Mouse (Mus musculus) thymus, postnatal 10 days (tissue): ENCODE data around the gene Traf6.
"Not testable (repeated sequence)": the region's sequence is repeated elsewhere in the genome, so short reads cannot be mapped to it uniquely, and the experiment has no call there.

Experiments
- DNase-seq, 2 experiments: peaks; one replicate each; pipeline ENCODE4 v3.0.0; 2021; ENCODE audit warnings: low spot score in 2 of 2

Traf6 gene

DNA sequence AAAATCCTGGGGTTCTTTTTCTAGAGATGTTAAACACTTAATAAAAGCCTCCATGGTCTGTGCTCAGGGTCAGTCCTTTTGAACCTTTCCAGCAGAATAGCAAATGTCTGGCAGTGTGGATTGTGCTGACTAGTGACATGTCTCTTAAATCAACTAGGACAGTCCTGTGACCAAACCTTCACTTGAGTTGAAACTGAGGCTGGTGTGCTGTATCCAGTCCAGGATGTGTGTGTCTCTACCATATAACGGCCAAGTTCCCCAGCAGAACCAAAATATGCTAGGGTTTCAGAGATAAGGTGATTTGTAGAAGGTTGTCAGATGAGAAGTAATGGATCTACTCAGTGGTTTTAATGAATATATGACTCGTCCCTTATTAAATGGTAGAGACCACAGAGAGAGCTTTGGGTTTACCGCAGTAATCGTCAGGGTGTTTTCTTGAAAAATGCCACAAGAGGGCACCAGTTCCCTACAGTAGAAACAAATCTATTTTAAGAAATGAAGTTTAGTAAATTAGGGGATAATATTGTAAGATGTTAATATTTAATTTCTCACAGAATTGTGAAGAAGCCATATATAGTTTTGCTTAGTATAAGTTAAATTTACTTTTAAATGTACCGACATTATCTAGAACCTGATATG, 15.5 kb downstream of the Traf6 start:
- peak in 1 of 2 experiments; percentile 17 for DNase-seq

DNA sequence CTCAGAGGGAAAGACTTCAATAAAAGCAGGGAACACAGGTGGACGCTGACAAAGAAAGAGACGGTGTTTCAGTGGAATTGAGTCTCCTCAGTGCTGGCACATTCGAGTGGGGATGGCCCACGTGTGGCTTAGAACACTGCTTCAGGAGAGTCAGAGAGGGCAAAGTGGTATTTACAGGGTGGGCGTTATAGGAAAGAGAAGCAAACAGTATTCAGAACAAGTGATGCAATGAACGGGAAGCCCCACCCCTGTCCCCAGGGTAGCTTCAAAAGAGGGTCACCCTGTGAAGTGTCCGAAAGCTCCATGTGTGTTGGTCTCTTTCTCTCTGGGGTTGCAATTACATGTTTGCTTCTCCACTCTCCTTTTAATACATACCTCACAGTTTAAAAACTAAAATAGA, 17.4 kb downstream of the Traf6 start:
- DNase-seq = no peak

DNA sequence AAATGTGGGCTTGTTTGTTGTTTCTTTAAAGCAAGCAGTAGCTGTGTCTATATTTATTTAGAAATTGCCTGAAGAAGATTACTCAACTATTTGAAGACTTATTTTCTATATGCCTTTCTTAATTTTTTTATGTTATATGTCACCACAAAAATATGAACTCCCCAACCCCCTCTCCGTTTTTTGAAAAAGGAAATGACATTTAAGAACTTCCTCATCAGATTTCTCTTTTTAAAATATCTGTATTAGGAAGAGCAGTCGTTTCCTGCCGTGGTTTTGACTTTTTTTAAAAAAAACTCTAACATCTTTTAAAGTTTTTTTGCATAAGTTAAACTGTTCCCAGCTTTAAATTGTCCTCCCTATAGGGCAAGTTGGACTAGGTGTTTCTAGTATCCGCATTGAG, 21.1 kb downstream of the Traf6 start:
- no peak for DNase-seq

DNA sequence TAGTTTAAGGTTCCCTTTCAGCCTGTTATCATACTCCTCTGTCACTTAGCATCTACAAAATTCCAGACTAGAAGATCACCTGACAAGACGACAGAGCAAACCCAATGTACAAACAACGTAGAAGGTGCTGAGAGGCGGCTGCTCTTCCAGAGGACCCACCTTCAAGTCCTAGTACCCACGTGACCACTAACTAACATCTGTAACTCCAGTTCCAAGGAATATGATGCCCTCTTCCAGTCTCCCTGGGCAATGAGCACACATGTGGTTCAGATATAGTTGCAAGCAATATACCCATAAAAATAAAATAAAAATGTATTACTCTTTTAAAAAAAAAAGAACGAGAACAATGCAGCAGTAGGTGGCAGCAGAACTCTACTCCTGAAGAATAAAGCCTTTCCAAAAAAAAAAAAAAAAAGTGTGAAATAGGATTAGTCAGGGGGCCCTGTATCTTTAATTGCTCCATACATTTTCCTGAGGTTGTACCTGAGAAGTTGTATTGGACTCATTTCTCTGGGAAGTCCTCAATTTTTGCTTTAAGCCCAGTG, 27.8 kb downstream of the Traf6 start:
- DNase-seq = no peak

DNA sequence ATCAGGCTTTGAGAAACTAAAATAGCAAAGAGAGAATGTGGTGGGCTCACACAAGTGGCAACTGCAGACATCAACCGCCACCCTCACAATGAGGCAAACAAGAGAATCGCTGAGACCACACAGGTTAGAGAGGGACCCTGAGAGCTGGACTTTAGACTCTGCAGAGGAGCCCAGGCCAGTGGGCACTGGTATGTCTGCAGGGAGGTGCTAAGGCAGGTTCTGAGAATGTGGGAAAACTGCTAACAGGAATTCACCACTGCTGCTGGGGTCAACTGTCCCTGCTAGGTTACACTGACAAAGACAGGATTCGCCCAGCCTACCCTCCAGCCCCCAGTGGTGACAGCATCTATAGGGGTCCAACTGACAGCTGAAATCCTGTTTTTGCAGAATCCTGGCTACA, 33.4 kb downstream of the Traf6 start:
- DNase-seq = no peak

DNA sequence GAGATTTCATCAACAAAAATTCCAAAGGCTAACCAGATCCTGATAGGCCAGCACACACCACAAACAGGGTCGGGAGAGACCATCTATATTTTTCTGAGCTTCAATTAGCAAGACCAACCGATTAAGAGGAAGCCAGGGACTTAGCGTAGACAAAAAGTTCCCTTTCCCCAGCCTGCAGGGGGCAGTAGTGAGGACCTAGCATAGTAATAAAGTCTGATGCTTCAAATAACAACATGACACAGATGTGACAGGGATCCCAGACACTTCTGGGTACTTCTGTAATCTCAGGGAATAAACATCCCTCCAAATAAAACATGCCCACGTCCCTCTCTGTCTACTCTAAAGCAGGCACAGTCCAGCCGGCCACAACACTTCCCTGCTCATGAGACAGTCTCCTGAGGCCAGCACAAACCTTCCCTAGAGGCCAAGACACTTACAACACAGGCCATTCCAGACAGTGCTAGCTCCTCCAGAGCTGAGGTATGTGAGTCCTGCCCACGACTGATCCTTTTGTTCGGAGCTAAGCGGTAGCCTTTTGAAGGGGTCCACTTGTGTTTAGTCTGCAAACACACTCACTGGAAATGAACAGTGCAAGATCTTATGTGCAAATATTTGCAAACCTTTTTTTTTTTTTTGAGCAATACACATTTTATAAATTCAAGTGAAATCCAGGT, 37.6 kb downstream of the Traf6 start:
- DNase-seq = peak in 1 of 2 experiments; percentile 67

- no peak for DNase-seq
Measured at GRCm38 (mm10) chr2:101717162-101717561, 38.9 kb downstream of the Traf6 start.

- no peak for DNase-seq
Measured at GRCm38 (mm10) chr2:101721835-101722234, 43.6 kb downstream of the Traf6 start.

DNA sequence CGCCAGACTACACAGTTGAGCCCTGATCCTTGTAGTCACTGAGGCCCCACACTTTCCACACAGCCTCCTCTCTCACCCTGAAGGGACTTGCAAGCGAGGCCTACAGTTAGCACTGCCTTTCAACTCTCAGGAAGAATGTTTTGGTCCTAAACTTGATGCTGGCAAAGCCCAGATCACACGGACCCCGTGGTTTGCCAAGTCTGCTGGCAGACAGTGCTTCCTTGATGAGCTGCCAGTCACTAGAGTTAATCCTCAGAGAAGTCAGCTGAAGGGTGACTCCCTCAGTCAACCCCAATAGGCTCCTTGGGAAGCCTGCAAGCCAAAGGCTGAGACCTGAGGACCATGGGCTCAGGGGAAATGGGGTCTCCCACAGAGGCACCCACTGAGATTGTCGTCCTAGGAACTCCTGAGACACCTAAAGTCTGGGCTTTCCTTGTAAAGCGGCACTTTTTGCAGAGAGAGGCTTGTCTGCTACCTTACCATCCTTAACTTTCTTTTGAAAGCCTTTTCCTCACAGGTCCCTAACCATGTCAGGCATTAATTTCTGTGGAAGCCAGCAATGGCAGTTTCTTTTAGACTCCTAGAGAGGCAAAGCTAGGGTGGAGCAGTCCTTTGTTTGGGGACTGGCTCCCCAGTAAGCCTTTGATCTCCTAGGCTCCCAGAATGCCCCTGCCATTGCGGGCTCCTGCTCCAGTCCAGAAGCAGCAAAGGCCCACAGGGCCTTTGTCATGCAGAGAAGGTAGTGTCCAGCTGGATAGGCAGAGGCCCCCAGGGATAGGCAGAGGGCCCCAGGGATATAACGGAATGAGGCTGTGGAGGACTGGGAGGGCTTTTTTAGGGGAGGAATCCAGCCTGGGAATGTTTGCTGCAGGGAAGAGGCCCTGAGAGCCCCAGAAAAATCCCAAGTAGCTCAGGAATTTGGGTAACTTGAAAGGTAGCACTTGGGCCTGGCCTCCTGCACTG, 44.4 kb downstream of the Traf6 start:
- no peak for DNase-seq

DNA sequence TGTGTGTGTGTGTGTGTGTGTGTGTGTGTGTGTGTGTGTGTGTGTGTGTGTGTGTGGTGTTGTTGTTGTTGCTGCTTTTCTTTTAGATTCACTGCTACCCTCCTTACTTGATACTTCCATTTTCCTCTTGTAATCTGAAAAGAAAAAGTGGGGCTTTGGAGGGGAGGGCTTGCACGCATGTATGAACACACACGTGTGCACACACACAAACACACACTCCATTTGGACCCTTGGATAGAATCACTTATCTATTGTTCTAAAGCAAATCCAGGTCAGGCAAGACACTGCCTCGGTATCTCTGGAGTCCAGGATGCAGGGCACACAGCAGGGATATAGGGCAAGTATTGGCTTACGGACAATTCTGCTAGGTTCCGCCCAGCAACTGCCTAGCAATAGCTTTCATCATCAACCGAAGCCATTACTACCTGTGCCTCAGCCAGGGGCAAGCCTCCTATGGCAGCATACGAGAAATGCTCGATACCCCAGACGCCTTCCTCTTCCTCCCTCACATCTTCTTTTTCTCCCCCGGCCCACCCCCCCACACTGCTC, 45.2 kb downstream of the Traf6 start:
- DNase-seq = no peak

DNA sequence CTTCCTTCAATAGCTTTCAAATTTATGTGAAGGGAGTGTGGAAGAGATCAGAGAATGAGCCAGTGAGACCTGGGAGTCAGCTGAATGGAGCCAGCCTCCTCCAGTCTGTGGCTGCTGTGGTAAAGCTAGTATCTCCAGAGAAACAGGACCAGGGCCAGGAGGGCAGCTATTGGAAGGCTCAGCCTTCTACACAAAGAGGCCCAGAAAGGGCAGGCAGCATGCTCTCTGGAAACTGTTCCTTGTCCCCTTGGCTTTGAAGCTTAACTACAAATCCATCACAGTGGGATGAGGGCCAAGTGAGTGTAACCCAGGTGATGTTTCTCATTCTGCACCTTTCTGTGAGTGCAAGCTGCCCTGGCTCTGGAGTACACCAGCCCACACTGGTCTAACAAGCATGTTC, 49.6 kb downstream of the Traf6 start:
- no peak for DNase-seq

GRCm38 (mm10) chr2:101729472-101729871, 51.2 kb downstream of the Traf6 start:
- DNase-seq = no peak

- DNase-seq = no peak
Measured at GRCm38 (mm10) chr2:101730972-101731371, 52.7 kb downstream of the Traf6 start.

GRCm38 (mm10) chr2:101732777-101733210, 54.6 kb downstream of the Traf6 start:
- no peak for DNase-seq

- DNase-seq = no peak
Measured at GRCm38 (mm10) chr2:101733564-101733963, 55.3 kb downstream of the Traf6 start.

GRCm38 (mm10) chr2:101739914-101740313, 61.7 kb downstream of the Traf6 start:
- DNase-seq = no peak

- no peak for DNase-seq
Measured at GRCm38 (mm10) chr2:101741653-101742052, 63.4 kb downstream of the Traf6 start.

- no peak for DNase-seq
Measured at GRCm38 (mm10) chr2:101742072-101742860, 64.0 kb downstream of the Traf6 start.

- not testable (repeated sequence) for DNase-seq
Measured at GRCm38 (mm10) chr2:101745656-101746055, 67.4 kb downstream of the Traf6 start.

DNA sequence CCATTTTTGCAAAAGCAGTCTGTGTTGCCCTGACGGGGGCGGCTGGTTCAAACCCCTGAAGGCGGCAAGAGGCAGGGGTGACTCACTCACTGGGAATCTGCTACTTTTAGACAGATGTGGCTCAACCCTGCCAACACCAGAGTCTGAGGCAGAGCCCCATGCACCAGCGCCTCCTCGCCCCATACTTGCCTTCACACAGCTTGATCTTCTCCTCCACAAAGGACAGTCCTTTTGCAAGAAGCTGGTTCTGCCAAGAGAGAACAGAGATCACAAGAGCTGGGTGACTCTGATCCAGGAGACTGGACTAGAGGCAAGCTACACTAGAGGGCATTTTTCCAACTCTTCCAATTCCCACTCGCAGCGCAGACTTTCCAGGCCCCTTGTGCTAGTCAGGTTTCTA, 68.3 kb downstream of the Traf6 start:
- no peak for DNase-seq
